Mouse (Mus musculus): ENCODE measurements at regions not wholly inside any gene's neighbourhood (a gene's known extent, or its start where the extent isn't known, plus 50 kb on each side); places are given as distances from the start of the nearest gene placed in this dataset.
A peak's percentile ranks its signal among the peaks of the same experiment; 100 is the strongest.

DNA sequence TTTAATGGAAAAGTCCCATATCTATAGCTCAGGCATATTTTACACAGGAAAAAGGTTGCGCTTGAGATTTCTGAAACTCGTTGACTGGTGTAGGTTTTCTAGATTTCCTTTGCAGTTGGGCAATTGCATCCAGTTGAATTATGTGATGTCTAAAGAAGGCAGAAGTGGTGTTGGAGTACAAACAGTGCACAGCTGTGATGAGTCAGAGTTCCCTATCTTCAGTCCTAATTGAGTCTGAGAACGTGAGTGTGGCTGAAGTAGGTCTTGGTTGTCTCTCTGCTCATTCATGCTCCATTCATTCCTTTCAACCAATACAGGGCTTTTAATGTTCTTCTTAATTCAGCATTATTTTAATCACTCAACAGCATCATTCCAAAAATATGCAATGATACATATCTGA, 142.9 kb upstream of the Dpyd start:
- no peak overlapping the region for H3K4me2 ChIP-seq (replicated peaks)
- no peaks in the 10 kb centered on the region for H3K9me3 ChIP-seq
- no peak overlapping the region for H3K4me3 ChIP-seq
- H3K27ac ChIP-seq, result no peak overlapping the region
- ATAC-seq (ENCODE audit: insufficient number of reproducible peaks, insufficient read depth, low FRiP score, low TSS enrichment), result no peak
- 87% methylated on average over 3 of the region's 3 CpGs for WGBS
- H3K36me3 ChIP-seq, result no peaks in the 10 kb centered on the region
- H3K27me3 ChIP-seq, result no peaks in the 10 kb centered on the region
- no peaks in the 10 kb centered on the region for H3K4me1 ChIP-seq
- no peak overlapping the region for H3K9ac ChIP-seq

GRCm38 (mm10) chr3:118421701-118422100, 140.2 kb upstream of the Dpyd start:
- Histone ChIP-seq H3K27ac (no peak overlapping the region), H3K36me3 (no peaks in the 10 kb centered on the region), H3K27me3 (0 out of 2 replicates have a peak, but pooled peaks cover 8% of the 10 kb centered on the region), H3K4me3 (no peak overlapping the region), H3K4me1 (peaks cover 8% of the 10 kb centered on the region; the same call in 1 of the 2 replicates), H3K9me3 (no peaks in the 10 kb centered on the region), H3K9ac (no peak overlapping the region), H3K4me2 (replicated peaks) (no peak overlapping the region)
- ATAC-seq (ENCODE audit: insufficient number of reproducible peaks, insufficient read depth, low FRiP score, low TSS enrichment), result no peak
- 41% methylated on average over 3 of the region's 3 CpGs for WGBS

DNA sequence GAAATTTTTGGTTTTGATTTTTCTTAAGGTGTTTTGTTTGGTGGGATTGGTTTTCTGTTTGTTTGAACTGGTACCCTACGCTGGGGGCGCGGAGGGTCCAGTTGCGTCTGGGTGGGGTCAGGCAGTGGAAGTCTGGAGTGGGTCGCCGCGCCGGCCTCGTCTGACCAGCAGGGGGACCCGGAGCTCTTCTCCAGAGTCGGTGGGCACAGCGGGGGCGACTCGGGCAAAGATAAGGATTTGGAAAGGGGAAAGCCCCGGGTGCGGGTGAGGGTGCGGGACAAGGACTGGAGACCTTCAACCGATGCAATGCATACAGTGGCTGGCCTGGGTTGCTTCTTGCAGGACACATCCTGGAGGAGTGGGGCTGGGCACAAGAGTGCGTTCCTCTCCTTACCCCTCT, 136.2 kb upstream of the Dpyd start:
- peaks cover 19% of the 10 kb centered on the region; the same call in 1 of the 2 replicates for H3K27me3 ChIP-seq
- 5% methylated on average over 19 of the region's 19 CpGs for WGBS
- H3K9me3 ChIP-seq, result no peaks in the 10 kb centered on the region
- peak overlapping the region; percentile 58 for H3K4me2 ChIP-seq (replicated peaks)
- H3K9ac ChIP-seq, result no peak overlapping the region
- peaks cover 16% of the 10 kb centered on the region; the same call in 1 of the 2 replicates for H3K4me1 ChIP-seq
- H3K27ac ChIP-seq, result no peak overlapping the region
- peak overlapping the region; percentile 29 for H3K4me3 ChIP-seq
- H3K36me3 ChIP-seq, result no peaks in the 10 kb centered on the region
- ATAC-seq (ENCODE audit: insufficient number of reproducible peaks, insufficient read depth, low FRiP score, low TSS enrichment), result peak; percentile 13; the same call in 1 of the 2 replicates

DNA sequence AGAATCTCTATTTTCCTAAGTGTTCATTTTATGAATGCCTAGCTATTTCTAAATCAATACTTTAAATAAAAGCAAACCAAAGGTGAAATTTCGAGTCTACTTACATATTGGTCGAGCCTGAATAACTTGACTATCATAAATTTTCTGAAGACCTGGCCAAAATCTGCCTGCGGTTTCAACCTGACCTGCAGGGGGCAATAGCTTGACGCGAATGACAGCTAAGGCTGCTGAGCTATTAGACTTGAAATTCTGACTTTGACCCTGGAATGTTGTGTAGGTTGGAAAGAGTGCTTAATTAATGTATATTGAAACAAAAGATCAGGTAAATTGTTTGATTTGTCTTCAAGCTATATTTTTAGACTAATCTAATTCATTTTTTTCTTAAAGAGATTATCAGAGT, 133.4 kb upstream of the Dpyd start:
- H3K4me2 ChIP-seq (replicated peaks), result no peak overlapping the region
- H3K27me3 ChIP-seq, result peaks cover 37% of the 10 kb centered on the region
- H3K27ac ChIP-seq, result no peak overlapping the region
- ATAC-seq (ENCODE audit: insufficient number of reproducible peaks, insufficient read depth, low FRiP score, low TSS enrichment), result no peak
- H3K36me3 ChIP-seq, result no peaks in the 10 kb centered on the region
- H3K4me1 ChIP-seq, result peaks cover 20% of the 10 kb centered on the region; the same call in 1 of the 2 replicates
- H3K4me3 ChIP-seq, result no peak overlapping the region
- 5% methylated on average over 5 of the region's 5 CpGs for WGBS
- H3K9ac ChIP-seq, result no peak overlapping the region
- no peaks in the 10 kb centered on the region for H3K9me3 ChIP-seq

DNA sequence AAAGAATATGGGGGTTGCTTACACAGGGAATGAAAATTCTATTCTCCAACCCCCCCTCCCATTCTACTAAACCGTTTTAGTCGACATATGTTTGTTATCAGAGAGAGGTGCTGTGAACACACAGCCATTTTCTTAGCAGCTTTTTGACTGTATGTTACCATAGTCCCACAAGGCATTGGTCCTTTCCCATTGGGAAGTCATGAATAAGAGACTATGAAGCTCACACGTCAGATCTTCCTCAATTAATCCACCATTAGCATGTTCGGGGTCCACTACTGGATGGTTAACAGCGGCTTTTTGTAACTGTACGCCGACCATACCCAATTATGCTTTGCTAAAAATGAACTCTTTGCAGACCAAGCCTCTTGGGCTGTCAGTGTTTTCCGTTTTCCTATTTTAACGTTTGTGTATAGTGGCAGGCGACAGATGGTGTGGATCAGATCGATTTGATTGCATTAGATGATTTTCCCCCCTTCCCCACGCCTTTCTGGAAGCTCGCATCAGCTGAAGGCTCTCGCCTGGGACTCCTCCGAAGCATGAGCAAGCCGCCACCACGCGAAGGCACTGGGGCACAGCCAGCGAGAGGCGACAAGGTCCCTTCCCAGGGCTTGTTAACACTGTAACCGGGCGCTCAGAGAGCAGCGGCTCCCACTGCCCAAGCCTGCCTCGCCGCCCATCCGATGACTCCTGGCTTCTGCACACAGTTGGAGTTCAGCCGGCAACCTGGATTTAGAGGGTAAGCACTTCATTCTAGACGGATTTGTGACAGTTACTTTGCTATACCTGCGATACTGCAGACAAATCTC, 131.9 kb upstream of the Dpyd start:
- peaks cover 28% of the 10 kb centered on the region; the same call in 1 of the 2 replicates for H3K4me1 ChIP-seq
- H3K4me2 ChIP-seq (replicated peaks), result peak overlapping the region; percentile 53
- H3K4me3 ChIP-seq, result peak overlapping the region; percentile 34
- no peak for ATAC-seq (ENCODE audit: insufficient number of reproducible peaks, insufficient read depth, low FRiP score, low TSS enrichment)
- H3K36me3 ChIP-seq, result no peaks in the 10 kb centered on the region
- H3K27me3 ChIP-seq, result peaks cover 49% of the 10 kb centered on the region
- H3K9ac ChIP-seq, result 0 out of 2 replicates have a peak overlapping the region, but pooled peaks have one; percentile 33
- no peak overlapping the region for H3K27ac ChIP-seq
- no peaks in the 10 kb centered on the region for H3K9me3 ChIP-seq
- WGBS, result 6% methylated on average over 29 of the region's 29 CpGs

DNA sequence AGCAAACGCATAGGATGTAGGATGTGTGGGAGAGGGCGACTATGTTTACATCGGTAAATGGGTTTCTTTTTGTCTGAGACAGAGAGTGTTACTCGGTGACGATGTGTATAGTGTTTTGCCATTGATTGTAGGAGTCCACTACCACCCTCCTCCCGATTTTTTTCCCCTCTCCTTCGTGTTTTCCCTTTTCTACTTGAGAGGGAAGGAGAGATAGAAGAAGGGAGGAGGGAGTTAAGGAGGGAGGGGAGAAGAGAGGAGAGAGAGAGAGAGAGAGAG, 131.4 kb upstream of the Dpyd start:
- Histone ChIP-seq H3K36me3 (no peaks in the 10 kb centered on the region), H3K27me3 (peaks cover 52% of the 10 kb centered on the region), H3K9ac (peak overlapping the region; percentile 33; the same call in 1 of the 2 replicates), H3K4me3 (peak overlapping the region; percentile 34), H3K4me2 (replicated peaks) (peak overlapping the region; percentile 53), H3K4me1 (peaks cover 29% of the 10 kb centered on the region; the same call in 1 of the 2 replicates), H3K27ac (no peak overlapping the region), H3K9me3 (no peaks in the 10 kb centered on the region)
- 1% methylated on average over 7 of the region's 7 CpGs for WGBS
- no peak for ATAC-seq (ENCODE audit: insufficient number of reproducible peaks, insufficient read depth, low FRiP score, low TSS enrichment)

DNA sequence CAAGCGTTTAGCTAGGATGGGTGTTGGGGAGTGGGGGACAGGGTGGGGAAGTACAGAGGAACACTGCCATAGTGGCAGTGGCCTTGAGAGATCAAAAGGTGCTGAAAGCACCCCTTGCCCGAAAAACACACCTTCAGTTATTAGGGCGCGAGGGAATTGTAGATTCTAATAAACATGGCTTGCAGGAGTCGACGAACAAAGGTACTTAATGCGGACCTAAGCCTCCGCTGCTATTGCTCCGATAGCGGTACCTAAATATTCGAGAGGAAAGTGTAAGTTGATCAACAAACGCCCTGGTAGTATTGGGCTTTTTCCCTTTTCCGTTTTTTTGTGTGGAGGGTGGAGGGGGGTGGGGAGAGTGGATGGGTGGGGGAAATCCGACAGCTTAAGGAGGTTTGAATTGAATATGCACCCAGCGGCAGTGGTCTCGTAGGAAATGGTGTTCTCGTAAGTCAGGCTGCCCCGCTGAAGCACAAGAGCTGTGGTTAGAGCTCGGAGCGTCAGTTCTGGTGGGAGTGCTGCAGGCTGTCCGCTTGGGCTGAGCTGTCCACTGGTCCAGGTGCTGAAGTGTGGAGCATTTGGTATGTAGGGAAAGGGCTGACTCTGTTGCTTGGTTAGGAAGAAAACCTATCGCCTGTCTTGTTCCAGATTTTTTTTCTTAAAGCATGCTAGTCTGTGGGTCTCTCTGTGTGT, 130.8 kb upstream of the Dpyd start:
- peaks cover 23% of the 10 kb centered on the region; the same call in 1 of the 2 replicates for H3K4me1 ChIP-seq
- peak overlapping the region; percentile 34 for H3K4me3 ChIP-seq
- peak overlapping the region; percentile 53 for H3K4me2 ChIP-seq (replicated peaks)
- no peaks in the 10 kb centered on the region for H3K9me3 ChIP-seq
- peak overlapping the region; percentile 33; the same call in 1 of the 2 replicates for H3K9ac ChIP-seq
- H3K27me3 ChIP-seq, result peaks cover 54% of the 10 kb centered on the region
- no peak overlapping the region for H3K27ac ChIP-seq
- no peak for ATAC-seq (ENCODE audit: insufficient number of reproducible peaks, insufficient read depth, low FRiP score, low TSS enrichment)
- WGBS, result 2% methylated on average over 22 of the region's 22 CpGs
- H3K36me3 ChIP-seq, result no peaks in the 10 kb centered on the region

- WGBS, result 2% methylated on average over 31 of the region's 31 CpGs
- no peak for ATAC-seq (ENCODE audit: insufficient number of reproducible peaks, insufficient read depth, low FRiP score, low TSS enrichment)
- peak overlapping the region; percentile 47 for H3K4me3 ChIP-seq
- no peak overlapping the region for H3K27ac ChIP-seq
- peaks cover 49% of the 10 kb centered on the region for H3K27me3 ChIP-seq
- H3K9ac ChIP-seq, result peak overlapping the region; percentile 38
- H3K4me1 ChIP-seq, result peaks cover 21% of the 10 kb centered on the region; the same call in 1 of the 2 replicates
- peak overlapping the region; percentile 83 for H3K4me2 ChIP-seq (replicated peaks)
- no peaks in the 10 kb centered on the region for H3K36me3 ChIP-seq
- H3K9me3 ChIP-seq, result no peaks in the 10 kb centered on the region
Observed at GRCm38 (mm10) chr3:118433441-118434021, 128.4 kb upstream of the Dpyd start.

- peak overlapping the region; percentile 38; the same call in 1 of the 2 replicates for H3K9ac ChIP-seq
- H3K4me3 ChIP-seq, result peak overlapping the region; percentile 47
- no peaks in the 10 kb centered on the region for H3K9me3 ChIP-seq
- H3K4me1 ChIP-seq, result peaks cover 21% of the 10 kb centered on the region; the same call in 1 of the 2 replicates
- no peaks in the 10 kb centered on the region for H3K36me3 ChIP-seq
- peak overlapping the region; percentile 83 for H3K4me2 ChIP-seq (replicated peaks)
- no peak overlapping the region for H3K27ac ChIP-seq
- ATAC-seq (ENCODE audit: insufficient number of reproducible peaks, insufficient read depth, low FRiP score, low TSS enrichment), result 0 out of 2 replicates have a peak, but pooled peaks have one; percentile 43
- peaks cover 49% of the 10 kb centered on the region for H3K27me3 ChIP-seq
- 0% methylated on average over 17 of the region's 17 CpGs for WGBS
Observed at GRCm38 (mm10) chr3:118434311-118434710, 127.6 kb upstream of the Dpyd start.

DNA sequence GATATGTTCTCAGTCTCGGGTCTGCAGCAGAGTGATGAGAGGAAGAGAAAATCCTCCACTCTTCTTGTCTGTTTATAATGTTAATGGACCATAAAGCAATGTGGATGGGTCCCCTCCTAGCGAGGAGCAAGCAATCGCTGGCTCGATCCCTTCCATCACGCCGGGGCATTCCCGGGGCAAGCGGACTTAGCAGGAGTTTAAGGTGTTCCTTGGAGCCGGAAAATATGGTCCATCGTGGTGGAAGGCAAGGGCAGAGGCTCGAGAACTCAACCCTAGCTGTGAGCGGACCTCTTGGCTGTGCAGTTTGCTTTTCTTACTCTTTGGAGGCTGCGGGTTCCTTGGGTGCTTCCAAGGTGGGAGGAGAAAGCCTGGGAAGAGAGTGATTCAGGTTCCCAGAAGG, 127.1 kb upstream of the Dpyd start:
- no peak overlapping the region for H3K9ac ChIP-seq
- peak overlapping the region; percentile 47 for H3K4me3 ChIP-seq
- peak overlapping the region; percentile 83 for H3K4me2 ChIP-seq (replicated peaks)
- peaks cover 47% of the 10 kb centered on the region for H3K27me3 ChIP-seq
- under 1% methylated on average over 13 of the region's 13 CpGs for WGBS
- H3K4me1 ChIP-seq, result peaks cover 21% of the 10 kb centered on the region; the same call in 1 of the 2 replicates
- no peaks in the 10 kb centered on the region for H3K36me3 ChIP-seq
- H3K9me3 ChIP-seq, result no peaks in the 10 kb centered on the region
- H3K27ac ChIP-seq, result no peak overlapping the region
- ATAC-seq (ENCODE audit: insufficient number of reproducible peaks, insufficient read depth, low FRiP score, low TSS enrichment), result no peak

GRCm38 (mm10) chr3:118435248-118435647, 126.7 kb upstream of the Dpyd start:
- WGBS, result 10% methylated on average over 9 of the region's 9 CpGs
- peak overlapping the region; percentile 47 for H3K4me3 ChIP-seq
- no peaks in the 10 kb centered on the region for H3K36me3 ChIP-seq
- peaks cover 43% of the 10 kb centered on the region for H3K27me3 ChIP-seq
- peaks cover 17% of the 10 kb centered on the region; the same call in 1 of the 2 replicates for H3K4me1 ChIP-seq
- no peaks in the 10 kb centered on the region for H3K9me3 ChIP-seq
- no peak overlapping the region for H3K9ac ChIP-seq
- H3K4me2 ChIP-seq (replicated peaks), result peak overlapping the region; percentile 83
- no peak overlapping the region for H3K27ac ChIP-seq
- no peak for ATAC-seq (ENCODE audit: insufficient number of reproducible peaks, insufficient read depth, low FRiP score, low TSS enrichment)
